Mouse (Mus musculus): Measurements from ENCODE around the gene Tmem131l.

The Tmem131l gene

GRCm38 (mm10) chr3:83976161-83976560, 63.8 kb downstream of the Tmem131l start:
- DNase-seq (ENCODE audit: low read depth): no peak

GRCm38 (mm10) chr3:83973339-83973738, 66.6 kb downstream of the Tmem131l start:
- no peak for DNase-seq (ENCODE audit: low read depth)

- DNase-seq (ENCODE audit: low read depth): no peak
These were observed 69.3 kb downstream of the Tmem131l start for GRCm38 (mm10) chr3:83970629-83971028.

GRCm38 (mm10) chr3:83969081-83969480, 70.9 kb downstream of the Tmem131l start:
- DNase-seq (ENCODE audit: low read depth): no peak

GRCm38 (mm10) chr3:83967791-83968190, 72.2 kb downstream of the Tmem131l start:
- no peak for DNase-seq (ENCODE audit: low read depth)

GRCm38 (mm10) chr3:83965333-83965732, 74.6 kb downstream of the Tmem131l start:
- no peak for DNase-seq (ENCODE audit: low read depth)

GRCm38 (mm10) chr3:83963705-83964104, 76.3 kb downstream of the Tmem131l start:
- no peak for DNase-seq (ENCODE audit: low read depth)

- DNase-seq (ENCODE audit: low read depth): no peak
These were observed 77.4 kb downstream of the Tmem131l start for GRCm38 (mm10) chr3:83962571-83962970.

- DNase-seq (ENCODE audit: low read depth): no peak
These were observed 77.9 kb downstream of the Tmem131l start for GRCm38 (mm10) chr3:83962076-83962475.

GRCm38 (mm10) chr3:83958951-83959681, 80.9 kb downstream of the Tmem131l start:
- no peak for DNase-seq (ENCODE audit: low read depth)

GRCm38 (mm10) chr3:83953879-83954278, 86.1 kb downstream of the Tmem131l start:
- DNase-seq (ENCODE audit: low read depth): no peak

GRCm38 (mm10) chr3:83948801-83949200, 91.2 kb downstream of the Tmem131l start:
- DNase-seq (ENCODE audit: low read depth): no peak

- peak; percentile 28 for DNase-seq (ENCODE audit: low read depth)
These were observed 92.3 kb downstream of the Tmem131l start for GRCm38 (mm10) chr3:83947476-83948245.

- DNase-seq (ENCODE audit: low read depth): no peak
These were observed 93.1 kb downstream of the Tmem131l start for GRCm38 (mm10) chr3:83946848-83947247.

GRCm38 (mm10) chr3:83943691-83944090, 96.3 kb downstream of the Tmem131l start:
- DNase-seq (ENCODE audit: low read depth): no peak

GRCm38 (mm10) chr3:83943212-83943611, 96.8 kb downstream of the Tmem131l start:
- DNase-seq (ENCODE audit: low read depth): no peak

- DNase-seq (ENCODE audit: low read depth): no peak
These were observed 98.1 kb downstream of the Tmem131l start for GRCm38 (mm10) chr3:83941921-83942320.

GRCm38 (mm10) chr3:83938871-83939270, 101.1 kb downstream of the Tmem131l start:
- no peak for DNase-seq (ENCODE audit: low read depth)

GRCm38 (mm10) chr3:83934514-83934913, 105.5 kb downstream of the Tmem131l start:
- no peak for DNase-seq (ENCODE audit: low read depth)

GRCm38 (mm10) chr3:83915768-83916496, 124.0 kb downstream of the Tmem131l start:
- DNase-seq (ENCODE audit: low read depth): no peak

- no peak for DNase-seq (ENCODE audit: low read depth)
These were observed 124.9 kb downstream of the Tmem131l start for GRCm38 (mm10) chr3:83915102-83915501.

GRCm38 (mm10) chr3:83910707-83911106, 129.3 kb downstream of the Tmem131l start:
- DNase-seq (ENCODE audit: low read depth): no peak

GRCm38 (mm10) chr3:83906185-83906584, 133.8 kb downstream of the Tmem131l start:
- DNase-seq (ENCODE audit: low read depth): no peak
